Mouse (Mus musculus) liver, embryonic 12.5 days (tissue): ENCODE measurements around the gene Grip2. TPM values are rescaled to one million over a fixed set of nuclear protein-coding genes. Genes with fewer than 3 reads are reported as not detected.

Experiments used
- ATAC-seq: fragments of 200-750 bp; cut with Nextera tagmentation; 2 replicates; pipeline ENCODE4 v1.8.0; 2017; ENCODE audit warnings: moderate number of reproducible peaks, mild to moderate bottlenecking, moderate library complexity
- H3K27ac ChIP-seq: fragments of 300-500 bp; sonication (generic); 2 replicates; pipeline ENCODE4 v1.5.1; 2016; ENCODE audit warnings: mild to moderate bottlenecking
- H3K27me3 ChIP-seq: fragments of 300-500 bp; sonication (generic); replicated peaks from 2 replicates; pipeline ENCODE4 v1.6.1; 2016; ENCODE audit warnings: mild to moderate bottlenecking, moderate library complexity
- H3K36me3 ChIP-seq: fragments of 300-500 bp; sonication (generic); 2 replicates; pipeline ENCODE4 v1.6.1; 2016; ENCODE audit warnings: mild to moderate bottlenecking, moderate library complexity
- H3K4me1 ChIP-seq: fragments of 300-500 bp; sonication (generic); 2 replicates; pipeline ENCODE4 v1.6.1; 2016
- H3K4me2 ChIP-seq: fragments of 300-500 bp; sonication (generic); 2 replicates; pipeline ENCODE4 v1.6.1; 2016; ENCODE audit warnings: mild to moderate bottlenecking, moderate library complexity
- H3K4me3 ChIP-seq: fragments of 300-500 bp; sonication (generic); 2 replicates; pipeline ENCODE4 v1.5.1; 2016; ENCODE audit warnings: mild to moderate bottlenecking, moderate library complexity
- H3K9ac ChIP-seq: fragments of 300-500 bp; sonication (generic); 2 replicates; pipeline ENCODE4 v1.6.1; 2016; ENCODE audit warnings: mild to moderate bottlenecking, moderate library complexity
- H3K9me3 ChIP-seq: fragments of 300-500 bp; sonication (generic); replicated peaks from 2 replicates; pipeline ENCODE4 v1.6.1; 2016; ENCODE audit warnings: mild to moderate bottlenecking, moderate library complexity
- WGBS: fragments of 180-500 bp; shearing (Covaris S2); methylation state at CpG from one replicate; pipeline ENCODE4 v1.1.7; 2016; ENCODE audit not compliant: insufficient replicate concordance; 5-methylcytosine and 5-hydroxymethylcytosine counted together
- polyA plus RNA-seq: library from polyadenylated mRNA; unstranded; fragments of >200 nt; fragmentation: Nextera tagmentation; extraction: Ambion mirVana; gene quantifications from 2 replicates; pipeline ENCODE4 v1.2.1, GENCODE M21; 2016

Grip2 gene
- 0.04 and 0.05 TPM in 2 replicates for polyA plus RNA-seq

GRCm38 (mm10) chr6:91827016-91827570, at the start of gene Grip2:
TSS of gene Grip2 (minus strand) at chr6:91827250.
- H3K9me3 ChIP-seq: no peaks in the 10 kb centered on the region
- WGBS: 52% methylated on average over 9 of the region's 11 CpGs

GRCm38 (mm10) chr6:91872781-91873180, 45.7 kb upstream of the Grip2 start:
- Histone ChIP-seq H3K9me3 (no peaks in the 10 kb centered on the region), H3K27me3 (0 out of 2 replicates have a peak, but pooled peaks cover 12% of the 10 kb centered on the region), H3K4me1 (peaks cover 16% of the 10 kb centered on the region), H3K9ac (no peak overlapping the region), H3K36me3 (no peaks in the 10 kb centered on the region), H3K27ac (no peak overlapping the region), H3K4me2 (no peak overlapping the region), H3K4me3 (no peak overlapping the region)
- ATAC-seq: no peak
- 29% methylated on average over 2 of the region's 2 CpGs for WGBS

More at GRCm38 (mm10) chr6:91827016-91827570, at the start of gene Grip2:
- Histone ChIP-seq H3K4me3 (no peak within 1 kb of the TSS), H3K4me2 (no peak within 1 kb of the TSS), H3K9ac (no peak within 1 kb of the TSS), H3K27me3 (peaks cover 24% of the 10 kb centered on the region), H3K4me1 (no peaks in the 10 kb centered on the region), H3K36me3 (no peaks in the 10 kb centered on the region), H3K27ac (no peak within 1 kb of the TSS)
- no peak for ATAC-seq

GRCm38 (mm10) chr6:91868091-91868490, 41.0 kb upstream of the Grip2 start:
- Histone ChIP-seq H3K9me3 (no peaks in the 10 kb centered on the region), H3K27me3 (peaks cover 14% of the 10 kb centered on the region), H3K4me1 (peaks cover 6% of the 10 kb centered on the region; the same call in 1 of the 2 replicates), H3K4me3 (no peak overlapping the region), H3K36me3 (no peaks in the 10 kb centered on the region), H3K27ac (no peak overlapping the region), H3K9ac (no peak overlapping the region), H3K4me2 (no peak overlapping the region)
- WGBS: 74% methylated on average over 5 of the region's 5 CpGs
- ATAC-seq: no peak

GRCm38 (mm10) chr6:91865601-91866000, 38.6 kb upstream of the Grip2 start:
- H3K36me3 ChIP-seq: no peaks in the 10 kb centered on the region
- no peak overlapping the region for H3K4me2 ChIP-seq
- H3K4me1 ChIP-seq: no peaks in the 10 kb centered on the region
- H3K9ac ChIP-seq: no peak overlapping the region
- H3K27me3 ChIP-seq: peaks cover 15% of the 10 kb centered on the region
- no peak for ATAC-seq
- H3K4me3 ChIP-seq: no peak overlapping the region
- WGBS: 71% methylated on average over 11 of the region's 11 CpGs
- no peaks in the 10 kb centered on the region for H3K9me3 ChIP-seq
- H3K27ac ChIP-seq: no peak overlapping the region

- Histone ChIP-seq H3K36me3 (no peaks in the 10 kb centered on the region), H3K4me2 (no peak overlapping the region), H3K27me3 (peaks cover 13% of the 10 kb centered on the region), H3K4me1 (no peaks in the 10 kb centered on the region), H3K9ac (no peak overlapping the region), H3K4me3 (no peak overlapping the region), H3K27ac (no peak overlapping the region), H3K9me3 (no peaks in the 10 kb centered on the region)
- 40% methylated on average over 5 of the region's 5 CpGs for WGBS
- ATAC-seq: no peak
These were observed 37.5 kb upstream of the Grip2 start for GRCm38 (mm10) chr6:91864595-91864994.

- Histone ChIP-seq H3K9ac (no peak overlapping the region), H3K4me3 (no peak overlapping the region), H3K27me3 (peaks cover 19% of the 10 kb centered on the region), H3K4me2 (no peak overlapping the region), H3K36me3 (no peaks in the 10 kb centered on the region), H3K27ac (no peak overlapping the region), H3K9me3 (no peaks in the 10 kb centered on the region), H3K4me1 (no peaks in the 10 kb centered on the region)
- ATAC-seq: no peak
These were observed 35.8 kb upstream of the Grip2 start for GRCm38 (mm10) chr6:91862848-91863247.

- H3K9me3 ChIP-seq: no peaks in the 10 kb centered on the region
- no peaks in the 10 kb centered on the region for H3K36me3 ChIP-seq
- H3K9ac ChIP-seq: no peak overlapping the region
- no peak overlapping the region for H3K4me3 ChIP-seq
- peaks cover 41% of the 10 kb centered on the region for H3K27me3 ChIP-seq
- no peak for ATAC-seq
- H3K4me2 ChIP-seq: no peak overlapping the region
- no peak overlapping the region for H3K27ac ChIP-seq
- no peaks in the 10 kb centered on the region for H3K4me1 ChIP-seq
- WGBS: 40% methylated on average over 5 of the region's 5 CpGs
These were observed 31.3 kb upstream of the Grip2 start for GRCm38 (mm10) chr6:91858339-91858738.

- no peak for ATAC-seq
- Histone ChIP-seq H3K27me3 (peaks cover 31% of the 10 kb centered on the region), H3K27ac (no peak overlapping the region), H3K9me3 (no peaks in the 10 kb centered on the region), H3K4me1 (no peaks in the 10 kb centered on the region), H3K9ac (no peak overlapping the region), H3K4me2 (no peak overlapping the region), H3K4me3 (no peak overlapping the region), H3K36me3 (no peaks in the 10 kb centered on the region)
- WGBS: 9% methylated on average over 2 of the region's 2 CpGs
These were observed 25.5 kb upstream of the Grip2 start for GRCm38 (mm10) chr6:91852550-91852949.

- ATAC-seq: no peak
- Histone ChIP-seq H3K4me3 (peak overlapping the region; percentile 33), H3K4me1 (0 out of 2 replicates have a peak, but pooled peaks cover 6% of the 10 kb centered on the region), H3K27ac (no peak overlapping the region), H3K27me3 (peaks cover 87% of the 10 kb centered on the region), H3K4me2 (peak overlapping the region; percentile 60), H3K36me3 (no peaks in the 10 kb centered on the region), H3K9me3 (no peaks in the 10 kb centered on the region), H3K9ac (no peak overlapping the region)
- WGBS: 8% methylated on average over 66 of the region's 69 CpGs
These were observed 16.6 kb upstream of the Grip2 start for GRCm38 (mm10) chr6:91843628-91844153.

GRCm38 (mm10) chr6:91842897-91843627, 16.0 kb upstream of the Grip2 start:
- no peak overlapping the region for H3K9ac ChIP-seq
- peak overlapping the region; percentile 60 for H3K4me2 ChIP-seq
- peak overlapping the region; percentile 33 for H3K4me3 ChIP-seq
- WGBS: 3% methylated on average over 46 of the region's 46 CpGs
- no peaks in the 10 kb centered on the region for H3K9me3 ChIP-seq
- H3K36me3 ChIP-seq: no peaks in the 10 kb centered on the region
- H3K27me3 ChIP-seq: peaks cover 92% of the 10 kb centered on the region
- no peak overlapping the region for H3K27ac ChIP-seq
- ATAC-seq: no peak
- 0 out of 2 replicates have a peak, but pooled peaks cover 6% of the 10 kb centered on the region for H3K4me1 ChIP-seq

- ATAC-seq: no peak
- Histone ChIP-seq H3K36me3 (no peaks in the 10 kb centered on the region), H3K9me3 (no peaks in the 10 kb centered on the region), H3K27me3 (peaks cover 74% of the 10 kb centered on the region), H3K4me1 (0 out of 2 replicates have a peak, but pooled peaks cover 6% of the 10 kb centered on the region), H3K9ac (no peak overlapping the region), H3K27ac (no peak overlapping the region), H3K4me2 (no peak overlapping the region), H3K4me3 (no peak overlapping the region)
- WGBS: 14% methylated on average over 23 of the region's 23 CpGs
These were observed 12.2 kb upstream of the Grip2 start for GRCm38 (mm10) chr6:91839010-91839871.
